Mouse (Mus musculus) MEL (cell line): Measurements from ENCODE around the gene Gm21985. TPM values are rescaled to one million over a fixed set of nuclear protein-coding genes. Genes with fewer than 3 reads are reported as not detected.

Experiments
- DNase-seq: peaks from one replicate; pipeline ENCODE4 v3.0.0; 2011; ENCODE audit warnings: low read depth, low spot score
- H3K27ac ChIP-seq: 2 replicates; pipeline ENCODE4 v1.5.1; 2012; ENCODE audit warnings: low read depth, mild to moderate bottlenecking, control low read depth, low read length, moderate library complexity; ENCODE audit not compliant: control insufficient read depth
- H3K27me3 ChIP-seq, 2 experiments: fragments of 150-350 bp in 1 of 2; sonication (generic) in 1 of 2; 2 replicates each; pipeline ENCODE4 v1.6.1; 2012; ENCODE audit warnings: low read length in 2 of 2, mild to moderate bottlenecking in 2 of 2, improper control_type of control experiment in 1 of 2, moderate library complexity in 1 of 2; ENCODE audit not compliant: insufficient read depth in 2 of 2, control insufficient read depth in 1 of 2
- H3K36me3 ChIP-seq, 2 experiments: 2 replicates each; pipeline ENCODE4 v1.6.1; 2012 to 2014; ENCODE audit warnings: low read length in 2 of 2, improper control_type of control experiment in 1 of 2, inconsistent platforms in 1 of 2, mild to moderate bottlenecking in 1 of 2; ENCODE audit not compliant: insufficient read depth in 2 of 2, control insufficient read depth in 1 of 2
- H3K4me1 ChIP-seq, 2 experiments: fragments of 150-350 bp in 1 of 2; sonication (generic) in 1 of 2; 2 replicates each; pipeline ENCODE4 v1.6.1; 2012; ENCODE audit warnings: low read length in 2 of 2, improper control_type of control experiment in 1 of 2, mild to moderate bottlenecking in 1 of 2; ENCODE audit not compliant: insufficient read depth in 2 of 2, control insufficient read depth in 1 of 2
- H3K4me3 ChIP-seq, 2 experiments: fragments of 150-350 bp in 1 of 2; sonication (generic) in 1 of 2; 2 replicates each; pipeline ENCODE4 v1.5.1; 2012; ENCODE audit warnings: low read depth in 2 of 2, low read length in 2 of 2, mild to moderate bottlenecking in 2 of 2, moderate library complexity in 2 of 2, control low read depth in 1 of 2, improper control_type of control experiment in 1 of 2; ENCODE audit not compliant: control insufficient read depth in 1 of 2, insufficient read depth in 1 of 2
- H3K79me2 ChIP-seq: 2 replicates; pipeline ENCODE4 v1.6.1; 2012; ENCODE audit warnings: mild to moderate bottlenecking, low read length, moderate library complexity; ENCODE audit not compliant: control insufficient read depth, poor library complexity, insufficient read depth
- H3K9ac ChIP-seq: 2 replicates; pipeline ENCODE4 v1.6.1; 2012; ENCODE audit warnings: low read depth, mild to moderate bottlenecking, control low read depth, low read length, moderate library complexity; ENCODE audit not compliant: control insufficient read depth, poor library complexity, severe bottlenecking
- H3K9me3 ChIP-seq: fragments of 150-350 bp; sonication (generic); replicated peaks from 2 replicates; pipeline ENCODE4 v1.6.1; 2012; ENCODE audit warnings: mild to moderate bottlenecking, low read length, improper control_type of control experiment, moderate library complexity; ENCODE audit not compliant: insufficient read depth
- BHLHE40 ChIP-seq: IDR thresholded peaks from 2 replicates; pipeline ENCODE4 v1.6.1; 2012; ENCODE audit warnings: low read depth, mild to moderate bottlenecking, inconsistent platforms, low read length, improper control_type of control experiment, borderline replicate concordance
- CHD1 ChIP-seq: IDR thresholded peaks from 2 replicates; pipeline ENCODE4 v1.6.1; 2012; ENCODE audit warnings: low read depth, mild to moderate bottlenecking, inconsistent platforms, low read length, improper control_type of control experiment
- CHD2 ChIP-seq: IDR thresholded peaks from 2 replicates; pipeline ENCODE4 v1.6.1; 2011; ENCODE audit warnings: low read length, improper control_type of control experiment
- CTCF ChIP-seq, 3 experiments: IDR thresholded peaks in 2 of 3; conservative IDR thresholded peaks in 1 of 3; 2 replicates each; pipeline ENCODE4 v1.5.1; 2011 to 2012; ENCODE audit warnings: low read length in 3 of 3, low read depth in 2 of 3, mild to moderate bottlenecking in 2 of 3, improper control_type of control experiment in 1 of 3, inconsistent platforms in 1 of 3, mixed read lengths in 1 of 3, moderate library complexity in 1 of 3; ENCODE audit not compliant: control insufficient read depth in 1 of 3, insufficient read depth in 1 of 3, poor library complexity in 1 of 3, severe bottlenecking in 1 of 3
- E2F4 ChIP-seq: IDR thresholded peaks from 2 replicates; pipeline ENCODE4 v1.6.1; 2011; ENCODE audit warnings: low read depth, low read length, improper control_type of control experiment, borderline replicate concordance
- ELF1 ChIP-seq: IDR thresholded peaks from 2 replicates; pipeline ENCODE4 v1.6.1; 2014; ENCODE audit warnings: low read depth, mild to moderate bottlenecking, inconsistent platforms, low read length, improper control_type of control experiment, moderate library complexity
- EP300 ChIP-seq, 2 experiments: IDR thresholded peaks; 2 replicates each; pipeline ENCODE4 v1.6.1; 2011; ENCODE audit warnings: improper control_type of control experiment in 2 of 2, low read length in 2 of 2, low read depth in 1 of 2, mild to moderate bottlenecking in 1 of 2
- GABPA ChIP-seq: IDR thresholded peaks from 2 replicates; pipeline ENCODE4 v1.6.1; 2012; ENCODE audit warnings: low read depth, mild to moderate bottlenecking, inconsistent platforms, low read length, improper control_type of control experiment, moderate library complexity
- GATA1 ChIP-seq: IDR thresholded peaks from 2 replicates; pipeline ENCODE4 v1.6.1; 2011; ENCODE audit warnings: low read depth, low read length, improper control_type of control experiment
- HCFC1 ChIP-seq: IDR thresholded peaks from 2 replicates; pipeline ENCODE4 v1.6.1; 2012; ENCODE audit warnings: low read depth, mild to moderate bottlenecking, inconsistent platforms, low read length, improper control_type of control experiment, moderate library complexity
- JUND ChIP-seq: IDR thresholded peaks from 2 replicates; pipeline ENCODE4 v1.6.1; 2011; ENCODE audit warnings: low read depth, mild to moderate bottlenecking, improper control_type of control experiment, low read length
- KAT2A ChIP-seq: conservative IDR thresholded peaks from 2 replicates; pipeline ENCODE4 v1.6.1; 2012; ENCODE audit warnings: low read depth, low read length, improper control_type of control experiment, inconsistent platforms
- MAFK ChIP-seq: IDR thresholded peaks from 2 replicates; pipeline ENCODE4 v1.6.1; 2011; ENCODE audit warnings: low read depth, mild to moderate bottlenecking, low read length, improper control_type of control experiment, borderline replicate concordance
- MAX ChIP-seq: IDR thresholded peaks from 2 replicates; pipeline ENCODE4 v1.6.1; 2011; ENCODE audit warnings: low read length, improper control_type of control experiment
- MAZ ChIP-seq: IDR thresholded peaks from 2 replicates; pipeline ENCODE4 v1.6.1; 2012; ENCODE audit warnings: low read depth, mild to moderate bottlenecking, inconsistent platforms, low read length, improper control_type of control experiment
- MEF2A ChIP-seq: IDR thresholded peaks from 2 replicates; pipeline ENCODE4 v1.6.1; 2014; ENCODE audit warnings: low read depth, mild to moderate bottlenecking, inconsistent platforms, low read length, improper control_type of control experiment; ENCODE audit not compliant: poor library complexity, insufficient replicate concordance, severe bottlenecking; ENCODE audit errors: extremely low read depth
- MXI1 ChIP-seq: IDR thresholded peaks from 2 replicates; pipeline ENCODE4 v1.6.1; 2011; ENCODE audit warnings: mild to moderate bottlenecking, low read depth, low read length, improper control_type of control experiment
- MYB ChIP-seq: IDR thresholded peaks from 2 replicates; pipeline ENCODE4 v1.6.1; 2011; ENCODE audit warnings: mild to moderate bottlenecking, low read depth, low read length, improper control_type of control experiment
- NELFE ChIP-seq: IDR thresholded peaks from 2 replicates; pipeline ENCODE4 v1.6.1; 2011; ENCODE audit warnings: low read depth, low read length, improper control_type of control experiment
- NRF1 ChIP-seq: IDR thresholded peaks from 2 replicates; pipeline ENCODE4 v1.6.1; 2014; ENCODE audit warnings: low read depth, mild to moderate bottlenecking, inconsistent platforms, low read length, improper control_type of control experiment, moderate library complexity; ENCODE audit not compliant: poor library complexity, insufficient read depth, severe bottlenecking
- POLR2A ChIP-seq, 2 experiments: IDR thresholded peaks; 2 replicates each; pipeline ENCODE4 v1.6.1; 2011 to 2012; ENCODE audit warnings: low read length in 2 of 2, mild to moderate bottlenecking in 2 of 2, control low read depth in 1 of 2, improper control_type of control experiment in 1 of 2, low read depth in 1 of 2, moderate library complexity in 1 of 2; ENCODE audit not compliant: control insufficient read depth in 1 of 2, insufficient read depth in 1 of 2, poor library complexity in 1 of 2
- POLR2AphosphoS2 ChIP-seq: IDR thresholded peaks from 2 replicates; pipeline ENCODE4 v1.6.1; 2011; ENCODE audit warnings: low read length, improper control_type of control experiment
- RAD21 ChIP-seq: IDR thresholded peaks from 2 replicates; pipeline ENCODE4 v1.6.1; 2011; ENCODE audit warnings: mild to moderate bottlenecking, low read depth, low read length, improper control_type of control experiment
- RCOR1 ChIP-seq: IDR thresholded peaks from 2 replicates; pipeline ENCODE4 v1.6.1; 2012; ENCODE audit warnings: low read depth, mild to moderate bottlenecking, inconsistent platforms, low read length, improper control_type of control experiment
- SMC3 ChIP-seq: IDR thresholded peaks from 2 replicates; pipeline ENCODE4 v1.6.1; 2011; ENCODE audit warnings: low read depth, low read length, improper control_type of control experiment
- TAL1 ChIP-seq: IDR thresholded peaks from 2 replicates; pipeline ENCODE4 v1.6.1; 2012; ENCODE audit warnings: mild to moderate bottlenecking, inconsistent platforms, low read length, moderate library complexity, mixed read lengths
- TBP ChIP-seq: IDR thresholded peaks from 2 replicates; pipeline ENCODE4 v1.8.0; 2011; ENCODE audit warnings: low read depth, low read length, improper control_type of control experiment
- TCF12 ChIP-seq: IDR thresholded peaks from 2 replicates; pipeline ENCODE4 v1.6.1; 2014; ENCODE audit warnings: low read depth, mild to moderate bottlenecking, inconsistent platforms, low read length, improper control_type of control experiment, moderate library complexity
- UBTF ChIP-seq: IDR thresholded peaks from 2 replicates; pipeline ENCODE4 v1.6.1; 2012; ENCODE audit warnings: low read depth, mild to moderate bottlenecking, inconsistent platforms, low read length, improper control_type of control experiment, moderate library complexity, borderline replicate concordance; ENCODE audit not compliant: insufficient read depth
- USF1 ChIP-seq: IDR thresholded peaks from 2 replicates; pipeline ENCODE4 v1.6.1; 2014; ENCODE audit warnings: low read depth, mild to moderate bottlenecking, inconsistent platforms, low read length, improper control_type of control experiment, moderate library complexity
- USF2 ChIP-seq, 2 experiments: IDR thresholded peaks; 2 replicates each; pipeline ENCODE4 v1.6.1; 2011 to 2012; ENCODE audit warnings: improper control_type of control experiment in 2 of 2, low read length in 2 of 2, borderline replicate concordance in 1 of 2, inconsistent platforms in 1 of 2, low read depth in 1 of 2, mild to moderate bottlenecking in 1 of 2; ENCODE audit not compliant: insufficient read depth in 1 of 2
- ZC3H11A ChIP-seq: IDR thresholded peaks from 2 replicates; pipeline ENCODE4 v1.6.1; 2012; ENCODE audit warnings: low read depth, mild to moderate bottlenecking, inconsistent platforms, low read length, improper control_type of control experiment
- ZKSCAN1 ChIP-seq: IDR thresholded peaks from 2 replicates; pipeline ENCODE4 v1.6.1; 2012; ENCODE audit warnings: low read depth, mild to moderate bottlenecking, inconsistent platforms, low read length, improper control_type of control experiment, moderate library complexity
- ZMIZ1 ChIP-seq: IDR thresholded peaks from 2 replicates; pipeline ENCODE4 v1.6.1; 2012; ENCODE audit warnings: low read depth, mild to moderate bottlenecking, inconsistent platforms, low read length, improper control_type of control experiment, moderate library complexity
- ZNF384 ChIP-seq: IDR thresholded peaks from 2 replicates; pipeline ENCODE4 v1.6.1; 2012; ENCODE audit warnings: low read depth, mild to moderate bottlenecking, inconsistent platforms, low read length, improper control_type of control experiment
- polyA plus RNA-seq, 2 experiments: library from polyadenylated mRNA; stranded (reverse) in 1 of 2; unstranded in 1 of 2; fragments of >175 nt in 1 of 2; fragments of >200 nt in 1 of 2; gene quantifications; 2 replicates each; pipeline versions ENCODE4 v1.2.1 to v1.2.4; 2012; ENCODE audit warnings: low replicate concordance in 2 of 2, low read depth in 1 of 2; ENCODE audit not compliant: insufficient read length in 2 of 2, insufficient read depth in 1 of 2, missing spikeins in 1 of 2
- total RNA-seq: library from RNA; depleted of rRNA; stranded (reverse); fragments of 300-350 nt; gene quantifications from 2 replicates; pipeline ENCODE4 v1.2.3, GENCODE M21; 2012

Gene Gm21985
- total and polyA plus RNA-seq, 3 experiments = 0.04 TPM; not detected in 2

DNA sequence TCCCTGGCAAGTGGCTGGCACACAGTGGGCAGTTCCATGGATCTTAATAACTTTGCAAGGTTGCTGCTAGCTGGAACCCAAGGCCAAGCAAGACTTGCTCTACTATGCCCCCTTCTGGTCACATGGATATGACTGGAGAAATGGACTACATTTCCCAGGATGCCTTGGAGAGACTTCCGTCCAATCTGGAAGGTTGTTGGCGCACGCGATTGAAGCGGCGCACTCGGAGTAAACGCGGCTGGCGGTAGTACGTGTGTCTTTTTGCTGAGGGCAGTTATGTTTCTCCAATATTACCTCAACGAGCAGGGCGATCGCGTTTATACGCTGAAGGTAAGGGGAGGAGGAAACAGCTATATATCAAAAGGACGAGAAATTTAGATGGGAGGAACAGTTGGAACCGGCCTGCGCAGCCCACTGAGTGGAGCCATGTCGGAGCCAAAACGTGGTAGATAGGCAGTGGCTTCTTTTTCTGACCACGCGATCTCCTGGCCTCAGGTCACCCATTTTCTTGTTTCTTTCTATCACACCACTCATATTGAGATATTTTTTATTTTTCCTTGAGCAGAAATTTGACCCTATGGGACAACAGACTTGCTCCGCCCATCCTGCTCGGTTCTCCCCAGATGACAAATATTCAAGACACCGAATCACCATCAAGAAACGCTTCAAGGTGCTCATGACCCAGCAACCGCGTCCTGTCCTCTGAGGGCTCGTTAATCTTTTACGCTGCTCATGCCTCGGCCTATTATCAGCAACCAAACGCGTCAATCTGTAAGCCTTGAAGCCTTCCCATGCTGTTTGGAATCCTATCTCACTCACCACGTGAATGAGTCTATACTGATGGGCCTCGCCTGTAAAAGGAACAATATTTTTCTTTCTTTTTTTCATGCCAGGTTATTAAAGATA, 4.1 kb upstream of the Gm21985 start, which contains the start of gene Nop10:
Gene Nop10, plus strand, starts transcription at position 179 of the 906 bp plus-strand sequence.
- Histone ChIP-seq H3K36me3 (peaks cover 3 to 15% of the 10 kb centered on the region in 2 experiments; a peak in 3 of 4 replicates), H3K4me1 (peaks cover 5 to 8% of the 10 kb centered on the region in 2 experiments; a peak in 2 of 4 replicates), H3K4me3 (peak within 1 kb of the TSS; percentile 79 to 91), H3K27me3 (no peaks in the 10 kb centered on the region), H3K79me2 (peaks cover 27% of the 10 kb centered on the region), H3K27ac (peak within 1 kb of the TSS; percentile 97), H3K9ac (peak within 1 kb of the TSS; percentile 86), H3K9me3 (no peaks in the 10 kb centered on the region)
- peak; percentile 97 for DNase-seq
- TF ChIP-seq CTCF (IDR thresholded peaks at IDR 0.05 in 2 of 3, conservative IDR thresholded peaks at IDR 0.05 in 1 of 3; ENCODE audit: control insufficient read depth in 1 of 3, insufficient read depth in 1 of 3, low read depth in 2 of 3, low read length in 3 of 3, poor library complexity in 1 of 3, severe bottlenecking in 1 of 3) (peak; percentile 63 to 94 (median 93); a peak in 5 of 6 replicates), E2F4 (no peak), ELF1 (peak; percentile 93), EP300 (IDR thresholded peaks at IDR 0.05; ENCODE audit: low read depth in 1 of 2, low read length in 2 of 2) (peak; percentile 9 to 13; a peak in 1 of 4 replicates), GABPA (no peak), TBP (peak; percentile 95), KAT2A (peak; percentile 93), CHD1 (peak; percentile 90; the same call in 1 of the 2 replicates), ZNF384 (no peak), ZMIZ1 (peak; percentile 98), CHD2 (no peak), SMC3 (peak; percentile 53), UBTF (no peak), RAD21 (peak; percentile 30), POLR2A (IDR thresholded peaks at IDR 0.05; ENCODE audit: control insufficient read depth in 1 of 2, insufficient read depth in 1 of 2, low read depth in 1 of 2, low read length in 2 of 2, poor library complexity in 1 of 2) (peak; percentile 90 to 99), TCF12 (peak; percentile 77), JUND (no peak), NRF1 (peak; percentile 69), MAFK (no peak), TAL1 (no peak), MAX (peak; percentile 88), HCFC1 (peak; percentile 99), NELFE (peak; percentile 100), ZC3H11A (no peak), POLR2AphosphoS2 (peak; percentile 99), MAZ (no peak), MYB (no peak), USF1 (peak; percentile 80), GATA1 (peak; percentile 59; the same call in 1 of the 2 replicates), MEF2A (no peak), MXI1 (peak; percentile 96), RCOR1 (0 out of 2 replicates have a peak, but pooled peaks have one; percentile 6), USF2 (IDR thresholded peaks at IDR 0.05; ENCODE audit: borderline replicate concordance in 1 of 2, insufficient read depth in 1 of 2, low read depth in 1 of 2, low read length in 2 of 2) (no peak), ZKSCAN1 (no peak), BHLHE40 (peak; percentile 61; the same call in 1 of the 2 replicates)
